Mouse (Mus musculus) kidney, adult 9 months (tissue): ENCODE measurements at regions not wholly inside any gene's neighbourhood (a gene's known extent, or its start where the extent isn't known, plus 50 kb on each side); places are given as distances from the start of the nearest gene placed in this dataset.

Experiments
- DNase-seq: peaks from one replicate; pipeline ENCODE4 v3.0.0; 2022

GRCm38 (mm10) chr1:154993927-154994856 lies 105.2 kb downstream of the Ier5 start:
- DNase-seq: no peak

- DNase-seq: no peak
Measured at GRCm38 (mm10) chr1:154983325-154983724, 99.0 kb upstream of the Cacna1e start.

GRCm38 (mm10) chr1:154982836-154983235 lies 98.5 kb upstream of the Cacna1e start:
- DNase-seq: no peak

GRCm38 (mm10) chr1:154981687-154982086 lies 97.4 kb upstream of the Cacna1e start:
- DNase-seq: no peak

DNA sequence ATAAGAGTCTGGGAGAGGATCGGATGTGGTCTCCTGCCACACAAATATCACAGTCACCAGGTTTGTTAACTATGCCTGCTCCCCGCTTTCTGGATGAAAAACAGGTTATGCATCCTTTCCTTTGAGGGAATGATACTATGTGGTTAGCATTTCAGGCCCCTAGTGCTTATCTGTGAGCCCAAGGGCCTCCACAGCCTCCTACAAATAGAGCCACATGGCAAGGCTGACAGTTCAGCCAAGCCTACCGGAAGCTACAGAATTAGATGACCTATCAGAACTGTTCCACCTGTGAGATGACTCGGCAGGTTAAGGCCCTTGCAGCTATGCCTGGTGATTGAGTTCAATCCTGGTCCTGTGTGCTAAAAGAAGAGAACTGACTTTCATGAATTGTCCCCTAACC lies 91.4 kb upstream of the Cacna1e start:
- DNase-seq: no peak

- DNase-seq: no peak
Measured at GRCm38 (mm10) chr1:154961271-154961670, 77.0 kb upstream of the Cacna1e start.

GRCm38 (mm10) chr1:154956625-154957031 lies 72.3 kb upstream of the Cacna1e start:
- DNase-seq: no peak

DNA sequence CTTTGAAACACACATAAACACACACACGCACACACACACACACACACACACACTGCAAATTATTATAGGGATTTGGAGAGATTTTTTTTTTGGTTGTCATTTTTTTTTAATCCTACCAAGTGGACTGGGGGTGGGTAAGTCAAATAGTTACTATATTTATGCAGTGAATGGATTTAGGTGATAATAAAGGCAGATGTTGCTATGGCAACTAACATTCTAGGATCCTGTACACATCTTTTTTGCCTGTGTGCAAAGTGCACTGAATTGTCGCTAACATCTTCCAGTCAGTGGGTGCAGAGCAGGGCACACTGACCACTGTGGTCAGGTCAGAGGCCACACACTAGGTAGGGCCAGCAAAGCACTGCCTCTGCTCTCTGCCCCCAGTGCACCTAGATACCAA lies 68.4 kb upstream of the Cacna1e start:
- DNase-seq: no peak
